Mouse (Mus musculus) layer of hippocampus, adult 18-20 months (tissue): ENCODE measurements around the gene Wfdc12. TPM values are rescaled to one million over a fixed set of nuclear protein-coding genes. Genes with fewer than 3 reads are reported as not detected.
A peak's percentile ranks its signal among the peaks of the same experiment; 100 is the strongest.
"Not testable (repeated sequence)": the region's sequence is repeated elsewhere in the genome, so short reads cannot be mapped to it uniquely, and the experiment has no call there.

Source experiments
- DNase-seq, 2 experiments: peaks; one replicate each; pipeline ENCODE4 v3.0.0; 2022; ENCODE audit warnings: low spot score in 2 of 2
- long read RNA-seq: library from polyadenylated mRNA; stranded (forward); transcript quantifications from one replicate; pipeline ENCODE4 v2.0.0, GENCODE M21; 2021
- total RNA-seq, 2 experiments: library from RNA; stranded (reverse); gene quantifications; 2 replicates each; pipeline ENCODE4 v1.2.3; 2021

Wfdc12 gene
- not detected for total RNA-seq
- long read RNA-seq = 0 reads

GRCm38 (mm10) chr2:164190576-164190975, at the start of gene Wfdc12:
TSS of gene Wfdc12 (minus strand) at chr2:164190608.
- DNase-seq = no peak

- DNase-seq = no peak
These were observed 48.0 kb upstream of the Wfdc12 start, which contains the start of gene Svs2 for GRCm38 (mm10) chr2:164238366-164238765. TSS of gene Svs2 (minus strand) at chr2:164238466.

GRCm38 (mm10) chr2:164232671-164233070, 42.3 kb upstream of the Wfdc12 start:
- DNase-seq = no peak

- no peak for DNase-seq
These were observed 38.1 kb upstream of the Wfdc12 start for GRCm38 (mm10) chr2:164228361-164229070.

GRCm38 (mm10) chr2:164221522-164221921, 31.1 kb upstream of the Wfdc12 start, which contains the start of gene Wfdc15b:
TSS of gene Wfdc15b (minus strand) at chr2:164221660.
- DNase-seq = no peak

GRCm38 (mm10) chr2:164219295-164219694, 28.9 kb upstream of the Wfdc12 start:
- no peak for DNase-seq

GRCm38 (mm10) chr2:164212711-164213110, 22.3 kb upstream of the Wfdc12 start:
- DNase-seq = no peak

- no peak for DNase-seq
These were observed 20.5 kb upstream of the Wfdc12 start for GRCm38 (mm10) chr2:164210892-164211291.

GRCm38 (mm10) chr2:164206676-164207075, 16.3 kb upstream of the Wfdc12 start:
- DNase-seq = no peak

GRCm38 (mm10) chr2:164206011-164206410, 15.6 kb upstream of the Wfdc12 start:
- DNase-seq = not testable (repeated sequence)

- no peak for DNase-seq
These were observed 9.4 kb upstream of the Wfdc12 start, which contains the start of gene Wfdc15a for GRCm38 (mm10) chr2:164199626-164200327. TSS of gene Wfdc15a (minus strand) at chr2:164200130.

GRCm38 (mm10) chr2:164196700-164196990, 6.2 kb upstream of the Wfdc12 start:
- DNase-seq = no peak

- DNase-seq = no peak
These were observed 5.7 kb upstream of the Wfdc12 start for GRCm38 (mm10) chr2:164195971-164196699.

- DNase-seq = no peak
These were observed 4.7 kb upstream of the Wfdc12 start for GRCm38 (mm10) chr2:164194959-164195630.

GRCm38 (mm10) chr2:164192279-164192678, 1.9 kb upstream of the Wfdc12 start:
- no peak for DNase-seq

GRCm38 (mm10) chr2:164188722-164189121, 1.7 kb downstream of the Wfdc12 start:
- DNase-seq = no peak

GRCm38 (mm10) chr2:164184145-164184719, 6.2 kb downstream of the Wfdc12 start:
- DNase-seq = no peak

GRCm38 (mm10) chr2:164183340-164183739, 7.1 kb downstream of the Wfdc12 start:
- DNase-seq = no peak

- no peak for DNase-seq
These were observed 7.6 kb downstream of the Wfdc12 start, which contains the start of gene Wfdc5 for GRCm38 (mm10) chr2:164182692-164183255. TSS of gene Wfdc5 (minus strand) at chr2:164182742.

- DNase-seq = no peak
These were observed 9.6 kb downstream of the Wfdc12 start for GRCm38 (mm10) chr2:164180770-164181169.

- DNase-seq = peak in 1 of 2 experiments; percentile 37
These were observed 10.3 kb downstream of the Wfdc12 start for GRCm38 (mm10) chr2:164180124-164180523.
